Mouse (Mus musculus) ovary, adult 18-20 months (tissue): ENCODE results near the gene Fev.

Experiments
- DNase-seq: peaks from one replicate; pipeline ENCODE4 v3.0.0; 2022; ENCODE audit warnings: low spot score, mixed read lengths

The Fev gene

DNA sequence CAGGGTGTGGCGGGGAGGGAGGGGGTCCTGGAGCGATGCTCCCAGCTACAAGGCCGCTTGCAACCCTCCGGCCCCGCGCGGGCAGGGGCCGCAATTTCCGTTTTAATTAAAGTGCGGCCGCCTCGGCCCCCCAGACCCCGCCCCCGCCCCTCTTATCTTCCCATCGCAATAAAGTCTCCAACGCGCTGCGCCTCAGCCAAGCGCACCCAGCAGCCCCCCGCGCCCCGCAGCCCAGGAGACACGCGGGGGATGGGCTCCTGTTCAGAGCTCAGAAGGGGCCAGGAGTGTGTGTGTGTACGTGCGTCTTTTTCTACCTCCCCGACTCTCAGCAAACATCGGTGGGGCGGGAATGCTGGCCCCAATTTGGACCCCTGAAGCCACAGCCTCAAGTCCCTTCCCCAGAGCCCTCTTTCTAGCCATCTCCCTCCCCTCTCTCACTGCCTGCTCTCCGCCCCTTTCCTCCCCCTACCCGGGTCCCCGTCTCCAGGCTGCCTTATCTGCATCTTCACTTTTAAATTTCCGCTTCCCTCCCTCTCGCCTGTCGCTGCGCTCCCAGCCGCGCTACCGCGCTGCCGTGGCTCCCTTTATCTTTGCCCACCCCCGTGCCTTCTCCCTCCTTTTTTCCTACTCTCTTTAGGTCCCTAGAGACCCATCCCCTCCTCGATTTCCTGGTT, at the start of gene Fev:
Fev (minus strand) TSS at position 51 of the 674 bp plus-strand sequence.
- no peak for DNase-seq

GRCm38 (mm10) chr1:74927621-74928296, 42.5 kb upstream of the Fev start:
- DNase-seq: no peak

- no peak for DNase-seq
These were observed 41.5 kb upstream of the Fev start for GRCm38 (mm10) chr1:74926721-74927120.

GRCm38 (mm10) chr1:74924464-74924863, 39.2 kb upstream of the Fev start:
- no peak for DNase-seq

GRCm38 (mm10) chr1:74915706-74916105, 30.5 kb upstream of the Fev start:
- no peak for DNase-seq

- no peak for DNase-seq
These were observed 17.0 kb upstream of the Fev start for GRCm38 (mm10) chr1:74902191-74902590.

GRCm38 (mm10) chr1:74901686-74902085, 16.5 kb upstream of the Fev start:
- no peak for DNase-seq

GRCm38 (mm10) chr1:74900341-74901285, 15.4 kb upstream of the Fev start:
- no peak for DNase-seq

DNA sequence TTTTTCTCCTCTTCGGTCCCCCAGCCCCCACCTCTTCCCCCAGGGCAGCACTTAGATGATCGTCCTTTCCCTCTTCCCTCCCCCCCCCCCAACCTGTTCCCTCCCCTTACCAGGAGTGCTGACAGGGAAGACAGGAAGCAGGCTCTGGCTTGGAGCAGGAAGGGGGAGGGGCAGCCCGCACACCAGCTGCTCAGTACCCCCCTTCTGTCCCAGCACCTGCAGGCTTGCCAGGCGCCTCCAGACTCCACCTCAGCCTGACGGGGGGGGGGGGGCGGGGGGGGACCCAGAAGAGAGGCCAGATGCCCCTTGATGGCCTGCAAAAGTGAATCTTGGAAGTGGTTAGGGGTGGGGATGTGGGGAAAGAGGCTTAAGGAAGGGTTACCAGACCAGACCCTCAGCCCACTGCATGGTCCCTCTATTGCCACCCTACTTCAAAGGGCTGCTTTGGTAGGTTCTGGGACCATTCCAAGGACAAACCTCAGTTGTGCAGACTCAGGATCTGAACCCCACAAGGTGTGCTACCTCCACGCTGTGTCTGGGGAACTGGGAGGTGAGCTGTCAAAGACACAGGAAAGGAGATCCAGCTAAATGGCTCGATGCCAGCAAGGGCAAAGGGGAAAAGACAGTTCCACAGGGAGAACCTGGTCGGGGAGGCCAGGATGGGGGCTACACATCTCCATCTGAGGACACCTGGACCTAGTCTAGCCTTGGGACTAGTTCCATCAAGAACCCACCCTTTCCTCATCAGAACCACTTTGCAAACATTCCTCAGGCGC, 13.6 kb upstream of the Fev start:
- no peak for DNase-seq

DNA sequence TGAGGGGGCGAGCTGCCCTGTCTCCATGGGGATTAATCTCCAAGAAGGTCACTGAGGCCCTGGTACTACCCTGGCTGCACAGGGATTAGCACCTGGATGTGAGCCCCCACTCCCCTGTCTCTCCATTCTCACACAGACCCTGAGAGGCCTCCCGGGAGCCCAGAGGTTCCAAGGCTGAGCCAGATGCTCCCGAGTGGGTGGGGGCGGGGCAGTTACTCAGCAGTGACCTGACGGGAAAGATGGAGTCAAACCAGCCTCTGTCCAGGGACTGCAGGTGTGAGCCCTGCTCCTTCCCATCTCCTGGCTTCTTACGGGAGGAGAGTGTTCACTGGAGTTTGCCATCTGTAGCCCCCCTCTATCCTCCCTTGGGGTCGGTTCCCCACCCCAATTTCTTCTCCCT, 12.8 kb upstream of the Fev start:
- no peak for DNase-seq

- DNase-seq: no peak
These were observed 9.7 kb upstream of the Fev start for GRCm38 (mm10) chr1:74894966-74895365.

GRCm38 (mm10) chr1:74893134-74893855, 8.1 kb upstream of the Fev start, which contains the start of gene Cryba2:
TSS of gene Cryba2 (minus strand) at chr1:74893143.
- DNase-seq: no peak

- DNase-seq: no peak
These were observed 7.3 kb upstream of the Fev start for GRCm38 (mm10) chr1:74892351-74893133.

DNA sequence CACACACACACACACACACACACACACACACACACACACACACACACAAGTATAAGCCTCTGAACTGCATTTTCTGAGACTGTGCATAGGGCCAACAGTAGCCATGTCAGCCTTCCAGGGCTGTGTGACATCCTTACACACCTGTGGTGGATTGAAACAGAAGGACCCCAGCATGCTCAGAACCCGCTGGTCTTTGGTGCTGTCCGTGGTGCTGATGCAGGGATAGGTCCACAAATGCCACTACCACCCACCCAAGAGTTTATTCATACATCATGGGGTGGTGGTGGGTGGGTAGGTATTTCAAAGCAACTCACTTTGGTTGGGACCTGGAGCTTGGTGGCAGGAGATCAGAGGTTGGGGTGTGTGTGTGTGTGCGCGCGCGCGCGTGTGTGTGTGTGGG, 6.3 kb upstream of the Fev start:
- DNase-seq: no peak

- DNase-seq: no peak
These were observed 750 bp downstream of the Fev start for GRCm38 (mm10) chr1:74884196-74885141.

DNA sequence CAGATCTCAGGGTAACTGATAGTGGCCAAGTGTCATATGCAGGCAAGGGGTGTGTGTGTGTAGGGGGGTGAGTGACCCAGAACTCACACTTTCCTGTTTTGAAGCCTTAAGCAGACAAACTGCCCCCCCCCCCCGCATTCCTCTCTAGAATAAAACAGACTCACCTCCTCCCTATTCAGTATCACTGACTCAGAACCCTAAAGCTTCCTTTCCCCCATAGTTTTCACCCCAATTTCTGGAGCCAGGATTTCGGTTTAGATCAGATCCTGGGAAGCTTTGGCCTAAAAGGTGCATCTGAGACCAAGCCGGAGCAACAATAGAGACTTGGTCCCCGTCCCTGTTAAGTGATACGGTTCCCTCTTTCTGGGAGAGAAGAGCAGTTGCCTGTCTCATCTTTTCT, 1.8 kb downstream of the Fev start:
- DNase-seq: no peak

DNA sequence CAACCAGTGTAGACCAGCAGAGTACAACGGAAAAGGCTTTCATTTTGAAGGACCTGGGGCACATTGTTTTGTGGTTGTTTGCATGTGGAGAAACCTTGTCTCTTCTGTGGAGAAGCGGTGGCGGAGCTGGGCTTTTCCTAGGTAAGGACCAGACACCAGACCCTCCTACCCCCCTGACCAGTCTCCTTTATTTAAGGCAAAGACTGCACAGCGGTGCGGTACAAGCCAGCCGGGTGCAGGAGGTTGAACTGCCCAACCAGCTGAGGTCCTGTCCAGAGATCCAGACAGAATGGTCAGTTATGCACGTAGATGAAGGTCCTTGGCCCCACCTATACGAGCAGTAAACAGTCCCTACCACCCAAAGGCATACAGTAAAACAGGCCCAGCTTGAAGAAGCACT, 2.4 kb downstream of the Fev start:
- DNase-seq: no peak

DNA sequence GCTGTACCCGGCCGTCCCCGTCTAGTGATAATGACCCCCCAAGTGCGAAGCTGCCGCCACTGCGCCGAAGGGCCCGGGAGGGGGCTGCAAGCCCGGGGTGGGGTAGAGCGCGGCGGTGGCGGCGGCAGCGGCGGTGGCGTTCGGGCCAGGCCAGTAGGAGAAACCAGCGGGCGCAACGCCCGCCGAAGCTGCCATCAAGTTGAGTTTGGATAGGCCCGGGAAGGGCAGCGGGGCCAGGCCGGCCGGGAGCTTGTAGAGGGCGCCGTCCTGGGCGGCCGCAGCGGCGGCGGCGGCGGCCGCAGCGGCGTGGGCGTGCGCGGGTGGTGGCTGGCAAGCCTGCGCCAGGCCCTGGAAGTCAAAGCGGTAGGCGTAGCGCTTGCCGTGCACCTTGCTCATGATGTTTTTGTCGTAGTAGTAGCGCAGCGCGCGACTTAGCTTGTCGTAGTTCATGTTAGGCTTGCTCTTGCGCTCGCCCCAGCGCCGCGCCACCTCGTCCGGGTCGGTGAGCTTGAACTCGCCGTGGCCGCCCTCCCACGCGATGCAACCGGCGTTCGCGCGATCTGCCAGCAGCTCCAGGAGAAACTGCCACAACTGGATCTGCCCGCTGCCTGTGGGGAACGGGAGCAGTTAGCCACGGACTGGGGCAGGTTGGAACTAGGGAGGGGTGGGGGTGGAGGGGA, 3.0 kb downstream of the Fev start:
- DNase-seq: no peak
